Mouse (Mus musculus): ENCODE results near the gene Smyd3.

The Smyd3 gene

DNA sequence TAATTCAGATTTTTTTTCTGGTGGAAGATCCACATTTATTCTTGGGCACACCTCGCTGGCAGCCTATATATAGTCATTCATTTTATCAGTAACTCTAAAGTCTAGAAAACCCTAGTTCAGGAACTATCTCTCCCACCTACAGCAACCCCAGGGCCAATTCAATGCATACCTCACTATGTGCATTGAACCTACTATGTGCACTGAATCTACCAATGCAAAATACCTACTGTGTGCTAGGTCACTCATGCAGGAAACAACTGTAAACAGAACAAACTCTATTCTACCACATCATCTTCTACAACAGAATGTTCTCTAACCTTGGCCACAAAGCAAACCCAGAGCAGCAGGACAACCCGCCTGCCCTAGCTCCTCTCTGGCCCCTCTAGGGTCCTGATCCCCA lies 484.9 kb downstream of the Smyd3 start:
- no peak for DNase-seq (ENCODE audit: low read depth, low spot score)

DNA sequence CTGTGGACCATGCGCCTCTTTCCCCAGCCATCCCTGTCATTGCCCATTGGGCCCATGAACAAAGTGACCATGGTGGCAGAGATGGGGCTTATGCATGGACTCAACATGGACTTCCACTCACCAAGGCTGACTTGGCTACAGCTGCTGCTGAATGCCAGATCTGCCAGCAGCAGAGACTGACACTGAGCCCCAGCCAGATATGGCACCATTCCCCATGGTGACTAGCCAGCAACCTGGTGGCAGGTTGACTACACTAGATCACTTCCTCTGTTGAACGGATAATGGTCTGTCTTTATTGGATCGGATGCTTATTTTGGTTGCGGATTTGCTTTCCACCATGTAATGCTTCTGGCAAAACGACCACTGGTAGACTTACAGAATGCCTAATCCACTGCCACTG lies 486.3 kb downstream of the Smyd3 start:
- DNase-seq (ENCODE audit: low read depth, low spot score), result no peak

DNA sequence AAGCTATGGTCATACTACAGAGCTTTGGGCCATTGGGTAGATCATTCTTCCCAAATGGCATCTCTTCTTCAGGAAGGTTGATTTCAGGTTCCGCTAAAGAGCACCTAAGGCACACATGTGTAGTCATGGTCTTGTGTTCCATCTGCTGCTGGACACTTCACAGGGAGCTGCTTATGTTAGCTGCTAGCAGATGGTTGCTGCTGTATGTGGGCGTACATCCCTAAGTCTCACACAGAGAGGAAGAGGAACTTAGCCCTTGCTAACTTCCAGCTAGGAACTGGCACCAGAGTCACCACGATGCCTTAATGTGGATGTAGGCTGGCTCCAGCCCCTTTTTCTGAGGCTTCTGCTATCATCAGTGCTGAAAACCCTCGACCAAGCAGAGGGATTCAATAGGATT lies 491.2 kb downstream of the Smyd3 start:
- no peak for DNase-seq (ENCODE audit: low read depth, low spot score)

- DNase-seq (ENCODE audit: low read depth, low spot score), result no peak
Observed at GRCm38 (mm10) chr1:179025169-179025568, 492.7 kb downstream of the Smyd3 start.

DNA sequence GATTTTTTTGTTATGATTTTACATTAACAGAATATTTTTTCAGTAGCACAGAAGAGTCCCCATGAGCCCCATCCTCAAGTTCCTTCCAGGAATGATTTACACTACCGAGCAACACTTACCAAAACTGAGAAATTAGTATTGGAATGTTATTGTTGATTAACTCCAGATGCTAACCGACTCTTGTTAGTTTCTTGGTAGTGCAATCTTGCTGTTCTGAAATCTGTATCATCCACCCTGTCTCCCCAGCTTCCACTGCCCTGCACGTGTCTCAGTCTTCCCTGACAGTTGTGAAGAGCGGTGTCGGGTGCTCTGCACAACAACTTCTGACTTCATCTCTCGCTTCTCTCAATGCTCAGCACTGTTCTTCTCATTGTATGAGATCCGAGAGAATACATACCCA lies 494.4 kb downstream of the Smyd3 start:
- no peak for DNase-seq (ENCODE audit: low read depth, low spot score)

DNA sequence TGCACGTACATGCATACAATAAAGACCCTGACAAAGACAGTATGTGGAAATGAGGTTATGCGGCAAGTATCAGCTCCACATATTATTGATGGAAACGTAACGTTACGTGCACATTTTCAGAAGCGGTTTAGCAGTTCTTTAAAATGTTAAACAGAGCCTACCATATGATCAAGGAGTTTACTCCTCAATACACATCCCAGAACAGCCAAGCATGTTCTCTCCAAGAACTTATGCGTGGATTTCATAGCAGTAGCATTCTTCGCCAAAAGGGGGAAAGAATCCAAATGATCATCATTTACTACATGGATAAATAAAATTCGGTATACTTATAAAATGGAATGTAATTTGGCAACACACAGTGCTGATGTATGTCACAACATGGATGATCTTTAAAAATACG lies 500.4 kb downstream of the Smyd3 start:
- no peak for DNase-seq (ENCODE audit: low read depth, low spot score)

DNA sequence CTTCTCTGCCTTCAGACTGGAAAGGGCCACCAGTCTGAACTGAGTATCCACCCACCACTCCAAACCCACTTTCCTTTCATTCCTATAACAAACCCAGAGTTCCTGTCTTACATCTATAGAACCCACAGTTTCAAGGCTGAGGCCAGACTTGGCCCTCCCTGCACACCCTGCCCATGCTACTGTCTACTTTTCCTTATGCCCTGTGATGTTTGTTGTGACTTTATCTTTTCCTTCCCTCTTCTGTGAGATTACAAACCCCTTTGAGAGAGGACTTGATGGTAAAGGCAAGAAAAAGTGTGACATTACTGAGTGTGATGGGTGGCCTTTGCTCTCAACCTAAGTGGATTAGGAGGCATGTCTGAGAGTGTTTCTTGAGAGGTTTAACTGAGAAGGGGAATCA lies 504.8 kb downstream of the Smyd3 start:
- no peak for DNase-seq (ENCODE audit: low read depth, low spot score)

DNA sequence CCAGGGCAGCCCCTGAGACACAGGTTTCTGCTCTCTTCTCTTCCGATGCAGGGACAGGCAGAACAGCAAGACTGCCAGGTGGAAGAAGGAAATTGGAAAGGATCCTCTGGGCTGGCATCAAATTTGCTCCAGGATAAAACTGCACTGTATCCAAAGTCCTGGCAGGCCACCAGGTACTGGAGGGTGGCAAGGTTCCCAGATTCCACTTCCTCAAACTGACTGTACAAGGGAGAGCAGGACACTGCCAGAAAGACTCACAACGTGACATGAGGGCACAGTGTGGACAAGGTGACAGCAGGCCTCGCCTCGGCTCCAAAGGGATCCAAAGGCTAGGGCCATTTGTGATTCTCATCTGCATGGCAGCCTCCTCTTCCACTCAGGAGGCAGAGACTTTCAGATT lies 505.6 kb downstream of the Smyd3 start:
- no peak for DNase-seq (ENCODE audit: low read depth, low spot score)

GRCm38 (mm10) chr1:179010756-179011155 lies 507.1 kb downstream of the Smyd3 start:
- no peak for DNase-seq (ENCODE audit: low read depth, low spot score)

DNA sequence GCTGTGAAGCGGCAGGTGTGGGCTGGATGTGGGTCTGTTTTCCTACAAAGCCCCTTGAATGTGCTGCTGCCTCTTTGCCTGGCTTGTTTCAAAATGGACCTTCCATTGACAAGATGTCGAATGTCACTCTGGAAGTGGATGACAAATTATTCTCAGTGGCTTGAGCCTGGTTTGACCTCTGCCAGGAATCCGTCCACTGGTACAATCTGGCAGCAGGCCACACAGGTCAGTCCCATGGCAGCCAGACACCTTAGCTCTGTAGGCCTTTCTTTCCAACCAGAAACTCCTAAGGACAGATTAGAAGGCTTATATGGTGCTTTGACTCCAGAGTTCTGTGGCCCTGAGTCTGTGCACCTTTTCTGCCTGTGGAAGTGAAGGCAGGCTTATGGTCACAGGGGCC lies 507.9 kb downstream of the Smyd3 start:
- DNase-seq (ENCODE audit: low read depth, low spot score), result no peak

DNA sequence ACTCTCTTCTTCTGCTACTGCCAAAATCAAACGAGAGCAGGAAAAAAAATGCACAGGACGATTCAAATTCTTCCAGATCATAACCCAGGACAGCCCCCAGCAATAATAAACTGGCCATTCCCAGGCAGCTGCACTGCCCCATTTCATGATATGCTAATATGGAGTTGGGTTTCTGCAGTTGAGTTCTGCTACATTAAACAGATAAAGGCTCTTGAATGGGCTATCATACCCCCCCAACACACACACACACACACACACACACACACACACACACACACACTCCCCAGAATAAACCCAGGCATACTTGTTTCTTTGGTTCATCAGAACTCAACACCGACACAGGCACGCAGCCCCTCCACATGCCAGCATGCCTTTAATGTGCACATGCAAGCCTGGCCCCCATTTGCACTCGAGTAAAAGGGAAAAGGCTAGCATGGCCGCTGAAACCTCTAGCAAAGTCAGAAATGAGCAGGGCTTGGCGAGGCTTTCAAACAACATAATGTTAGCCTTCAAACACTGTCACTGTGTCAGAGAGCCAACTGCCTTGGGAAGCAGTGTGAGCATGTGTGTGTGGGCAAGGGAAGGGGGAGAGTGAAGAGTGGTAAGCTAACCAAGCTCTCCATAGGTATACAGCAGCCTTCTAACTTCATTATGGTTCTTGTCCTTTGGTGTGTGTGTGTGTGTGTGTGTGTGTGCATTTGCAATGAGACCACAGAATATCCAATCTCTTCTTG lies 513.5 kb downstream of the Smyd3 start:
- no peak for DNase-seq (ENCODE audit: low read depth, low spot score)

DNA sequence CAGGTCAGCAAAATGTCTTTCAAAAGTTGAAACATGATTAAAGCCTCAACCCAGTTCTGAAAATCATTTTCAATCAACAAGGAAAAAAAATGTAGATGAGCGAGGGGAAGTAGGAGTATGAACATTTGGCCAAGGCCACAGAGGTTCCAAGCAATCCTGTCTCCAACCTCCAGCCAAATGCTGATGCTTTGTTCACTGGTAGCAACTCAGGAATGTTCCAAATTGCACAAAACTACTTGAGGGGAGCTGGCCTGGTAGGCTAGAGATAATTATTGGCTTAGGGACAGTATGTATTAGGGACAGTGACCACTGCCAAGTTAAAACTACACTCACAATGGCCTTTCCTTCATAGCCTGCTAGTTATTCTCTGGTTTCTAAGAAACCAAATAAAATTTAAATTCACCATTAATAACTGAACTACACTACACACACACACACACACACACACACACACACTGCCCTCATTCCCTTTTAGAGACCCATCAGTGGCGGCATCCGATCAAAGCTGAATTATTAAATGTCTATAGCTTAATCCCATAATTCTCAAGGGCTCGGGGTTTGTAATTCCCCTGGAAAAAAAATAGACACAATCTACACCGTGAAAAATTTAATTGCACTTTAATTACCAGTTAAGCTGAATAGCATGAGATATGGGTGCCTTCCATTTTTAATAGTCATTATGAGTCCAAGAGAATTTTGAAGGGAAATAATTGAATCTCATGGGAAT lies 514.3 kb downstream of the Smyd3 start:
- DNase-seq (ENCODE audit: low read depth, low spot score), result no peak

DNA sequence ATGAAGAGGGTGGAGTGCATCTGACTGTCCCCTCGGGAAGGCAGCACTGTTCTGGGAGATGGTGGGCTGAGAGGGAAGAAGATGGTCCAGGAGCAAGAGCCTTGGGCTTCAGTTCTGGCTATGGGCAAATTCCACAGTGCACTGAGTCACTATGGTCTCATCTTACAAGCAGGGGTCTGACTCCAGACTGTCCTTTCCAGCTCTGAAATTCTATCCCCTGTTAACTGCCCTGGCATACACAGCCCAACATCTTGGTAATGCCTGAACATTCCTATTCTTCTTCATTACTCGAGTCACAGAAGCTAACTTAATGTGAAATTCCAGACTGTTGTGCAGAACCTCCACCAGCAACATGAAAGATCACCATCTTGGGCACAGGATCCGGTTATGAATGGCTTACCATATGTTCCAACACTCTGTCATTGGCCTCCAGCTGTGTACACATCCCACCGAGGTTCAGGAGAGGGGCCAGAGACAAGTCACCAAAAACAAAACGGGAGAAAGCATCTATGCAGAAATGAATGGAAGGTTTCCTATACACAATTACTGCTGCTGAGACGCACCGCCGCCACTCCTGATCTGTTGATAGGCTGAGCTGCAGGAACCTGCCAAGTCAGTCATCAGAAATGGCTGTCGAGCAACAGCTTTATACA lies 517.8 kb downstream of the Smyd3 start:
- no peak for DNase-seq (ENCODE audit: low read depth, low spot score)

DNA sequence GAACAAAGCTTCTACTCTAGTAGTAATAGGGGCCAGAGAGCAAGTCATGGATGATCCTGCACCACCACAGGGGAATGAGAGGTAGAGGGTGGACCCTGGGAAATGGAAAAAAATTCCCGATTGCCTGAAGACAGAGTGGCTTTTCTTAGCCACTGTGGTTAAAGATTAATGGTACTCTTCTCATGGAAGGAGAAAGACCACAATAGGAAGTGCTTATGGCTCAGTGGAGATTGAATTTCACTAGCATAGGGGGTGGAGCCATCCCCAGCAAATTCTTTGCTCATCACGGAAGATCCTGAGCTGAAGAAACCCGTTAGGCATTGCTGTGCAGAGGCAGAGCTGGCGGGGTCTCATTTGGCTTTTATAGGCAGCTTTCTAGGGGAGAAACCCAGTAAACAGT lies 520.0 kb downstream of the Smyd3 start:
- DNase-seq (ENCODE audit: low read depth, low spot score), result no peak

- DNase-seq (ENCODE audit: low read depth, low spot score), result no peak
Observed at GRCm38 (mm10) chr1:178994263-178994662, 523.6 kb downstream of the Smyd3 start.

GRCm38 (mm10) chr1:178992503-178992902 lies 525.3 kb downstream of the Smyd3 start:
- DNase-seq (ENCODE audit: low read depth, low spot score), result no peak

GRCm38 (mm10) chr1:178991470-178991869 lies 526.4 kb downstream of the Smyd3 start:
- DNase-seq (ENCODE audit: low read depth, low spot score), result no peak

DNA sequence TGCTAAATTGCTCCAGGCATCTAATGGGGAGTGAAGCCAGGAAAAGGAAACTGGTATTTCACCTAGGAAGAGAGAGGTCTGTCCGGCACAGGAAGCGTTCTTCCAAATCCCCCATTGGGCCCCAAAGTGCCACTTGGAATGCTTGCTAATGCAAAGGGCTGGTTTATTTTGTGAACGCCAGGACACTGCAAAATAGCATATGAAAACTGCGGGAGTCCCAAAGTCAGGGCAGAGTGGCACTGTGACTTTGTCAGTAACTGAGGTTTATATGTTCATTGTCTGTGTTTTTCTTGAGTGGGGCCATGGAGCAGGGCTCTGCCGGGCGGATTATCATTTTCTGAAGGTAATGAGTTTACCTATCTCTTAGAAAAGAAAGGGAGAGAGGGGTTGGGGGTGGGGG lies 526.8 kb downstream of the Smyd3 start:
- no peak for DNase-seq (ENCODE audit: low read depth, low spot score)

- no peak for DNase-seq (ENCODE audit: low read depth, low spot score)
Observed at GRCm38 (mm10) chr1:178989485-178989884, 528.4 kb downstream of the Smyd3 start.

- no peak for DNase-seq (ENCODE audit: low read depth, low spot score)
Observed at GRCm38 (mm10) chr1:178988176-178988575, 529.7 kb downstream of the Smyd3 start.

- no peak for DNase-seq (ENCODE audit: low read depth, low spot score)
Observed at GRCm38 (mm10) chr1:178981641-178982040, 536.2 kb downstream of the Smyd3 start.

DNA sequence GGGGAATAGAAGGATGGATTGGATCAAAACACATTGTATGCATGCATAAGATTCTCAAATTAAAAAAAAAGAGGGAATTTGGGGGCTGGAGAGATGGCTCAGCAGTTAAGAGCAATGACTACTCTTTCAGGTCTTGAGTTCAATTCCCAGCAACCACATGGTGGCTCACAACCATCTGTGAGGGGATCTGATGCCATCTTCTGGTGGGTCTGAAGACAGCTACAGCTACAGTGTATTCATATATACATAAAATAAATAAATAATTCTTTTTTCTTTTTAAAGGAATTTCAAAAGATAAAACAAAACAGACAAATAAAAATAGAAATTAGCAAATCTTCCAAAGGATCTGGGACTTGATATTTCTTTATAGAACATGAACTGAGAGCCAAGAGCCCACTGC lies 537.7 kb downstream of the Smyd3 start:
- peak; percentile 12 for DNase-seq (ENCODE audit: low read depth, low spot score)
